In the genomic region with DNA sequence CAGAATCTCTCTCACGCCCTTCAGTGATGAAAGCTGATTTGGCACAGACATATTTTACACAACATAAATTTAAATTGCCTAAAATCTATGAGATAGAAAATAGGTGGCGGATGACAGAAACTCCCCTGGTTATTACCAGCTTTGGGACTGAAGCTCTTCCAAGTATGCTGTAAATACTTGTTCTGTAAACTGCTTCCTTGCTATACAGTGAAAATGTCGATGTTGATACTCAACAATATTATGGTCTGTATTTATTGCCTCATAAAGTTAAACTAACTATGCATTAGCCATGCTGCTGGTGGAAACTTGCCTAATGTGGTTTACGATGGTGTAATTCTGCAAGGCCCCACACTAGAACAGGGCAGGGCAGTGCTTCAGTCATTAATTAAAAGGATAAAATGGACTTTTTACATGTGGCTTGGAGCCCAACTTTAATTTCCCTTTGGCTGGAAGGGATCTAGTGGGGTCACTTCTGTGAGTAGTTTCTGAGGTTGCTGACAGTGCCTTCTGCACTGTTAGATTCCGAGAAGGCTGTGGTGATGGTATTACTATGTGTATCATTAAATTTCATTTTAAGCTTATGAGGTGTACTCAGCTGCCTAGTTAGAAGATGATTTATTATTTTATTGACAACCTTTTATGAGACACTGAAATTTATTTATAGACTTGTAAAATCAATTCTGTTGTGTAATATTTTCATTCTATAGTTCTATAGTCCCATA, we compare ENCODE assay signal across 26 mouse cellular contexts.
DNase-seq lines count a peak whose midpoint lies in the region; ATAC-seq and TF ChIP-seq lines count a peak whose summit lies in the region.
"Had no signal": no experiment of that assay in that cellular context is flagged by ENCODE, and none has a peak within 500 bp of the region (broad histone marks: within the 10 kb centered on the region; RNA-seq: fewer than 3 reads in every experiment).

No protein-coding gene starts in this region.

- H3K9me3 ChIP-seq in lung, embryonic 14.5 days (ENCODE audit: low read depth, low read length): no peaks in the 10 kb centered on the region
- no peaks in the 10 kb centered on the region for H3K9me3 ChIP-seq in limb, embryonic 14.5 days (ENCODE audit: control insufficient read depth, low read length)
- H3K9me3 ChIP-seq: embryonic facial prominence, embryonic 15.5 days; forebrain, embryonic 15.5 days; heart, embryonic 12.5 days; midbrain, embryonic 13.5 days; stomach, embryonic 15.5 days had no signal

- no peak overlapping the region for H3K27ac ChIP-seq in lung, embryonic 14.5 days (ENCODE audit: low read depth)
- H3K27ac ChIP-seq in limb, embryonic 14.5 days (replicated peaks; ENCODE audit: low read depth, low read length): no peak overlapping the region
- H3K27ac ChIP-seq: embryonic facial prominence, embryonic 15.5 days; forebrain, embryonic 15.5 days; hindbrain, embryonic 10.5 days; liver, embryonic 13.5 days; midbrain, embryonic 13.5 days; stomach, embryonic 15.5 days had no signal

- TF ChIP-seq POLR2A in limb, embryonic 14.5 days (IDR thresholded peaks at IDR 0.05; ENCODE audit: borderline replicate concordance, extremely low read depth, insufficient read depth, insufficient read length): no peak

- 44% methylated on average over 5 of the region's 5 CpGs for WGBS in lung, embryonic 14.5 days
- 27% methylated on average over 5 of the region's 5 CpGs for WGBS in limb, embryonic 14.5 days

- H3K4me1 ChIP-seq in lung, embryonic 14.5 days (ENCODE audit: insufficient read depth): no peaks in the 10 kb centered on the region
- H3K4me1 ChIP-seq in limb, embryonic 14.5 days (ENCODE audit: control insufficient read depth, insufficient read depth, low read length): peaks cover 5% of the 10 kb centered on the region; the same call in 1 of the 2 replicates
- H3K4me1 ChIP-seq: embryonic facial prominence, embryonic 15.5 days; forebrain, embryonic 15.5 days; heart, embryonic 12.5 days; hindbrain, embryonic 10.5 days; liver, embryonic 13.5 days; megakaryocyte, embryonic 14.5 days; midbrain, embryonic 13.5 days; stomach, embryonic 15.5 days had no signal

- H3K4me3 ChIP-seq in lung, embryonic 14.5 days (ENCODE audit: low read depth, low read length): no peak overlapping the region
- no peak overlapping the region for H3K4me3 ChIP-seq in limb, embryonic 14.5 days (replicated peaks; ENCODE audit: low read length)
- H3K4me3 ChIP-seq: embryonic facial prominence, embryonic 15.5 days; forebrain, embryonic 15.5 days; heart, embryonic 12.5 days; hindbrain, embryonic 10.5 days; liver, embryonic 13.5 days; megakaryocyte, embryonic 14.5 days; midbrain, embryonic 13.5 days; stomach, embryonic 15.5 days had no signal

- ATAC-seq in lung, embryonic 14.5 days (ENCODE audit: insufficient read depth): peak; percentile 96
- 0 out of 2 replicates have a peak, but pooled peaks have one; percentile 65 for ATAC-seq in limb, embryonic 14.5 days (ENCODE audit: low FRiP score, low read depth)
- ATAC-seq: forebrain, embryonic 15.5 days; hindbrain, embryonic 16.5 days; midbrain, embryonic 13.5 days; Patski had no signal

- H3K4me2 ChIP-seq in lung, embryonic 14.5 days: no peak overlapping the region
- H3K4me2 ChIP-seq in limb, embryonic 14.5 days (replicated peaks; ENCODE audit: low read depth, low read length, severe bottlenecking): no peak overlapping the region
- H3K4me2 ChIP-seq: embryonic facial prominence, embryonic 15.5 days; forebrain, embryonic 15.5 days; heart, embryonic 12.5 days; liver, embryonic 13.5 days; midbrain, embryonic 13.5 days; stomach, embryonic 15.5 days had no signal

- peak; percentile 17 for DNase-seq in kidney, adult 9 months
- no peak for DNase-seq in kidney, postnatal 25 days
- DNase-seq in lung, embryonic 14.5 days: peak; percentile 79
- DNase-seq in lung, postnatal 14 days: no peak
- DNase-seq in forelimb bud, embryonic 11.5 days (ENCODE audit: low read depth, low spot score): peak; percentile 34
- DNase-seq in limb, embryonic 14.5 days (ENCODE audit: low spot score): peak; percentile 34
- no peak for DNase-seq in thymus, postnatal 10 days (ENCODE audit: low spot score in 2 of 2)
- no peak for DNase-seq in frontal cortex, postnatal 14 days (ENCODE audit: low spot score in 2 of 2)
- DNase-seq: adrenal gland, postnatal 36 days; cerebellum, adult 9-11 months; gastrocnemius, postnatal 25 days; heart, adult 18-20 months; heart, postnatal 10 days; left cerebral cortex, postnatal 4 days; liver, embryonic 13.5 days; lung, postnatal 36 days; thymus, postnatal 36 days had no signal

- H3K9ac ChIP-seq in lung, embryonic 14.5 days: no peak overlapping the region
- no peak overlapping the region for H3K9ac ChIP-seq in limb, embryonic 14.5 days (ENCODE audit: low read depth, low read length, severe bottlenecking)
- H3K9ac ChIP-seq: embryonic facial prominence, embryonic 15.5 days; forebrain, embryonic 15.5 days; heart, embryonic 12.5 days; liver, embryonic 13.5 days; midbrain, embryonic 13.5 days; stomach, embryonic 15.5 days had no signal

- no peaks in the 10 kb centered on the region for H3K27me3 ChIP-seq in lung, embryonic 14.5 days (ENCODE audit: insufficient read depth, low read length)
- no peaks in the 10 kb centered on the region for H3K27me3 ChIP-seq in limb, embryonic 14.5 days (ENCODE audit: control insufficient read depth, insufficient read depth, low read length)
- H3K27me3 ChIP-seq: embryonic facial prominence, embryonic 15.5 days; forebrain, embryonic 15.5 days; heart, embryonic 12.5 days; liver, embryonic 13.5 days; megakaryocyte, embryonic 14.5 days; midbrain, embryonic 13.5 days; Patski; stomach, embryonic 15.5 days had no signal

- H3K36me3 ChIP-seq in lung, embryonic 14.5 days (ENCODE audit: insufficient read depth): no peaks in the 10 kb centered on the region
- no peaks in the 10 kb centered on the region for H3K36me3 ChIP-seq in limb, embryonic 14.5 days (ENCODE audit: control insufficient read depth, insufficient read depth, low read length)
- H3K36me3 ChIP-seq: embryonic facial prominence, embryonic 15.5 days; forebrain, embryonic 15.5 days; heart, embryonic 12.5 days; hindbrain, embryonic 10.5 days; liver, embryonic 13.5 days; midbrain, embryonic 13.5 days; stomach, embryonic 15.5 days had no signal

- no peak for TF ChIP-seq CTCF in lung, embryonic 14.5 days (IDR thresholded peaks at IDR 0.05; ENCODE audit: low read depth)

Comparison
In these comparisons a context has a peak if more than half of its experiments do, and no peak if none do; other contexts are left out.
1. DNase-seq: peak in kidney, adult 9 months (single experiment), lung, embryonic 14.5 days (single experiment), forelimb bud, embryonic 11.5 days (single experiment) and limb, embryonic 14.5 days (single experiment); none in kidney, postnatal 25 days (0 of 2), lung, postnatal 14 days (single experiment), thymus, postnatal 10 days (0 of 2) and frontal cortex, postnatal 14 days (0 of 2).